Mouse (Mus musculus): ENCODE results near the gene Cldn7.
A peak's percentile ranks its signal among the peaks of the same experiment; 100 is the strongest.
"Not testable (repeated sequence)": the region's sequence is repeated elsewhere in the genome, so short reads cannot be mapped to it uniquely, and the experiment has no call there.

Gene Cldn7

DNA sequence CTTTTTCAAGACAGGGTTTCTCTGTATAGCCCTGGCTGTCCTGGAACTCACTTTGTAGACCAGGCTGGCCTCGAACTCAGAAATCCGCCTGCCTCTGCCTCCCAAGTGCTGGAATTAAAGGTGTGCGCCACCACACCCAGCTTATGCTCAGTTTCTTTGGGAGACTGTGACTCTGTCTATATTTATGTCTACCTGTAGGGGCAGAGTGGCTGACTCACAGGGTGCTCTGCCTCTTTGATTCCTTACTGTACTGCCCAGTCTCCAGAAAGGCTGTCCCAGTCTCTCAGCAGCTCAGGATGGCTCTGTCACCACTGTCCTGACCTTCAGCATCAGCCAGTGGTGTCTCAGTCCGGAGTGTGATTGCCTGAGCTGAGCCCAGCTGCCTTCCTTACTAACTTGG, 9.0 kb upstream of the Cldn7 start:
- DNase-seq (ENCODE audit: low spot score in 2 of 2): not testable (repeated sequence)

- DNase-seq (ENCODE audit: low spot score in 2 of 2): no peak
Measured at GRCm38 (mm10) chr11:69956218-69956617, 8.4 kb upstream of the Cldn7 start.

DNA sequence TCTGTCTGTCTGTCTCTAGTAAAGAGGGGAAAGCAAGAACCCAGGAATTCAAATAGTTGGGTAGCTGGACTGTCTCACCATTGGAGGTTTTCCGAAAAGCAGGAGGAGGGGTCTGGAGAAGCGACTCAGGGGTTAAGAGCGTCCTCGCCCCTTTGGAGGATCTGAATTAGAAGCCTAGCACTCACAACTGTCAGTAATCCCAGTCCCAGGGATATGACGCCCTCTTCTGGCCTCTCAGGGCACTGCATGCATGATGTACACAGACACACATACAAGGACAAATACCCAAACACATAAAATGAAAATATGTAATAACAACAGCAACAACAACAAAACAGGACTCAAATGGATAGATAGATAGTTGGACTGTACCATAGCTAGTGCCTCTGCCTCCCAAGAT, 4.0 kb upstream of the Cldn7 start:
- DNase-seq (ENCODE audit: low spot score in 2 of 2): no peak

DNA sequence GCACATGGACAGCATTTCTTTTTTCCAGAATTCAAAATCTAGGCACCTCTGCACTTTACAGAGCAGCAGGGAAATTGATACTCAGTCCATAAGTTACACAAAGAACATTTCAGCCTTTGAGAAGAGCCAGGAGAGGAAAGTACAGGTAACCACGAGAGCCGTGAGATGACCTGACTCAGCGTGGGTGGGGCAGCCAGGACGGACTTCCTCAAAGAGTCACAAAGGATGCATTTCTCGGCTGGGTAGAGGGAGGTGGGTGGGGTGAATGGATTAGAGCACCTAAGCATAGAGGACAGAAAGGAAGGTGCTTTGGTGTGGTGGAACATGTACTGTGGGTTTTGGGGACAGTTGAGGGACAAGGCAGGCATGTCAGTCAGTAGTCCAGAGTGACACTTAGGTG, 2.7 kb upstream of the Cldn7 start:
- no peak for DNase-seq (ENCODE audit: low spot score in 2 of 2)

DNA sequence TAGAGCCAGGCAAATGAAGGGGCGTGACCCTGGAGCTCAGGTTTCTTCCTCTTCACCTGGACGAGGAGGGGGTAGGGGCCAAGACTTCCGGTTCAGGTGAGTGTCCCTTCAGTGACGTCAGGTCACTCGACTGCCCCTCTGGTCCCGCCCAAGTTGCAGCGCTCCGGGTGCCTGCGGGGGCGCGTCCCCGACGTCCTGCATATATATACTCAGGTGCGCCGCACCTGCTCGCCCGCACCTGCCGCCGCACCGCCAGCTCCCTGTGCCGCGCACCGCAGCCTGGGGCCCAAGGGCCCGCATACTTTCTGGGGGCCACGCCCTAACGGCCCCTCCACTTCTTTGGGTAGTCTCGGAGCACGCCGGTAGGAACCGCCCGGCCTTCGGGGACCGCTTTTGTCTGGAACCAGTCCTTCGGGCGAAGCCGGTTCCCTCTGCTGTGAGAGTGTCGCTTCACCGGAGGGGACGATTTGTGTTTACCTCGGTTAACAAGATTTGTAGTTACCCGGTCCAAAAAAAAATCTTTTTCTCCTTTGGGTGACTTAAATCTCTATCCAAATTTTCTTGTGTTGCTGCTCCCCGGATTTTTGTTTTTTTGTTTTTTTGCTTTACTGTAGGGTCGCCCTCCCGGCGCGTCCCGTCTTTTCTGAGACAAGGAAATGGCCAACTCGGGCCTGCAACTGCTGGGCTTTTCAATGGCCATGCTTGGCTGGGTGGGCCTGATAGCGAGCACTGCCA, 859 bp downstream of the Cldn7 start:
- DNase-seq (ENCODE audit: low spot score in 2 of 2): no peak

- no peak for DNase-seq (ENCODE audit: low spot score in 2 of 2)
Measured at GRCm38 (mm10) chr11:69966006-69966859, 1.7 kb downstream of the Cldn7 start.

GRCm38 (mm10) chr11:69966860-69967517, 2.4 kb downstream of the Cldn7 start:
- DNase-seq (ENCODE audit: low spot score in 2 of 2): no peak

DNA sequence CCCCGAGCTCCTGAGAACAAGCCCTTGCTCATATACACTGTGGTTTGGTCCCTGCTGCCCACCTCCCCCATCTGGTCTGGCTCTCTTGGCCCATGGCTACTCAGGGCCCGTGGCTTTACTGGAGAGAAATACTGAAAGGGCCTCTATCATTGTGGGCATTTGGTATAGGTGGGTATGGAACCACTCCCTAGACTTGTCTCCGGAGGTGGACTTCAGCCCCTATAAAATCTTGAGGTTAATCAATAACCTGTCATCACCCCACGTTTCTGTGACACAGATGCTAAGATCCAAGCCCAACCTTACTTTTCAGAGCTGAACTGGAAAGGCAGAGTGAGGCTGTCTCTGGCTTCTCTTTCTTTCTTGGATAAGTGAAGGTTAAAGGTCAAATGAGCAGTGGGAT, 4.2 kb downstream of the Cldn7 start:
- no peak for DNase-seq (ENCODE audit: low spot score in 2 of 2)

DNA sequence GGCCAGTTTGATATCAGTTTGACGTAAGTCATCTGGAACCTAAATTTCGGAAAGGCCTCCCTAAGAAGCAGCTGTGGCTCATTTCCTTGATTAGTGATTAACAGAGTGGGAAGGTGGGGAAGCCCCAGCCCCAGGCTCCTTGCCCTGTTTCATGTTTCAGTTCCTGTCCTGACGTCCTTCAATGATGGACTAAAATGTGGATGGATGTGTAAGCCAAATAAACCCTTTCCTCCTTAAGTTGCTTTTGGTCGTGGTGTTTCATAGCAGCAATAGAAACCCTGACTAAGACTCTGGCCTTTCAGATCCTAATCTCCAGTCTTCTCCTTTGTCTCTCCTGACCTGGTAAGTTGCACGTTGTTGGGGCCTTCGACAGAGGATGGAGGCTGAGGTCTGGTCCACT, 5.6 kb downstream of the Cldn7 start:
- DNase-seq (ENCODE audit: low spot score in 2 of 2): no peak

DNA sequence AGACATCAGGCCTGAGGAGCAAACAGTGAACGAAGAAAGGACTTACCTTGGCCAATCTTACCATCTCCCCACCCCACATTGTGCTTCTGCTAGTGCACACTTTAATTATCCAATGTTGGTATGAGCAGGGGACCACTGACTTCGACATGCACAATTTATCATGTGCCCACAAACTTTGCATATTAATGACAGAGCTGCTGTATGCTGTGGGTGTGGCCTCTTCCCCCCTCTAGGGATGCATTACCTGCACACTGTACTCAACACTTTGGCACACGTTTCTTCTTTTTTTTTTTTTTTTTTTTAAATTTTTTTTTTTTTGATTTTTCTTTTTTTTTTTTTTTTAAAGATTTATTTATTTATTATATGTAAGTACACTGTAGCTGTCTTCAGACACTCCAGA, 6.2 kb downstream of the Cldn7 start:
- no peak for DNase-seq (ENCODE audit: low spot score in 2 of 2)

DNA sequence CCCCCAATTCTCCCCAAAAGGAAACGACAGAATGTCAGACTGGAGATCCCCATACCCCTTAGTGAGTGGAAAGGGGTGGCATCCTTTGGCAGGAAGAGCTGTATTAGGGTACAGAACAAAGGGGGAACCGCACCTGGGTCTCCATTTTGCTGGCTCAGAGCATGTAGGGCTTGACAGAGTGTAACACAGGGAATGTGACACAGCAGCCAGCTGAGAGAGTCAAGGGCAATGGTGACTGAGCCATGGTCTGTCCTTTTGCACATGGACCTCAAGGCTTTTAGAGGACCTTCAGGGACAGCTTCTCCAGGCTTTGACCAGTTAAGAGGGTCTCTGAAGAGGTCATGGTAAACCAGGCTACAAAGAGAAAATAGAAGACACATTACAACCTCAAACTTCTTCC, 10.3 kb downstream of the Cldn7 start:
- DNase-seq (ENCODE audit: low spot score in 2 of 2): no peak

DNA sequence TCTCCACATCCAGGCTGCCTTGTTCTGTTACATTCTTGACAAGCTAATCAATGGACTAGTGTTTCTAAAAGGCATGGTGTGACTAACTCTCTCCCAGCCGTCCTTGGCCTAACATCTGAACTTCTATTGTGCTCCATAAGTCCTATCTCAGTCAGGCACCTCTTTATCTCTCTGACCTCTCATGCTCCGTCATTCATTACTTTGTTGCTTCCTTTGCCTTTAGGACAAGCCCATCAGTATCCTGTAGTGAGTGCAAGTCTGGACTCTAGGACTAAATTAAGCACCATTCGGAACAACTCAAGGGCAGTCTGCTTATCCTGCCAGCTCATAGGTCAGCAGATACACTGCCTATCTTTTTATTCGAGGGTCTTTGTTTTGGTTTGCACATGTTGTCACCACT, 11.7 kb downstream of the Cldn7 start:
- no peak for DNase-seq (ENCODE audit: low spot score in 2 of 2)

DNA sequence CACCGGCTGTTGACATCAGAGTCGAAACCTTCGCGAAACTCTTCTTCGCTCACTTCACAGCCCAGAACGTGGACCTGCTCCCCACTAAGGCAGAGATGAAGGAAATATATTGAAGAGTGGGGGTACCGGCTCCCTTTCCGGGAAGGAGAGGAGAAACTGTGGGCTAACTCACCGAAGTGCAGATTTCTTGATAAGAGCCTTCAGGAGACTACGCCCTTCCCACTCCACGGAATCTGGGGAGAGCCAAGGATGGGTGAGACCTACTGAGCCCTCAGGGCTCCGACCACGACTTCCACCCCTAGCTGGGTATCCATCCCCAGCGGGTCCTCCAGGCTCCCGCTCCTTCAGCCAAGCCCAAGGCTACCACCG, 15.2 kb downstream of the Cldn7 start:
- DNase-seq (ENCODE audit: low spot score in 2 of 2): no peak

DNA sequence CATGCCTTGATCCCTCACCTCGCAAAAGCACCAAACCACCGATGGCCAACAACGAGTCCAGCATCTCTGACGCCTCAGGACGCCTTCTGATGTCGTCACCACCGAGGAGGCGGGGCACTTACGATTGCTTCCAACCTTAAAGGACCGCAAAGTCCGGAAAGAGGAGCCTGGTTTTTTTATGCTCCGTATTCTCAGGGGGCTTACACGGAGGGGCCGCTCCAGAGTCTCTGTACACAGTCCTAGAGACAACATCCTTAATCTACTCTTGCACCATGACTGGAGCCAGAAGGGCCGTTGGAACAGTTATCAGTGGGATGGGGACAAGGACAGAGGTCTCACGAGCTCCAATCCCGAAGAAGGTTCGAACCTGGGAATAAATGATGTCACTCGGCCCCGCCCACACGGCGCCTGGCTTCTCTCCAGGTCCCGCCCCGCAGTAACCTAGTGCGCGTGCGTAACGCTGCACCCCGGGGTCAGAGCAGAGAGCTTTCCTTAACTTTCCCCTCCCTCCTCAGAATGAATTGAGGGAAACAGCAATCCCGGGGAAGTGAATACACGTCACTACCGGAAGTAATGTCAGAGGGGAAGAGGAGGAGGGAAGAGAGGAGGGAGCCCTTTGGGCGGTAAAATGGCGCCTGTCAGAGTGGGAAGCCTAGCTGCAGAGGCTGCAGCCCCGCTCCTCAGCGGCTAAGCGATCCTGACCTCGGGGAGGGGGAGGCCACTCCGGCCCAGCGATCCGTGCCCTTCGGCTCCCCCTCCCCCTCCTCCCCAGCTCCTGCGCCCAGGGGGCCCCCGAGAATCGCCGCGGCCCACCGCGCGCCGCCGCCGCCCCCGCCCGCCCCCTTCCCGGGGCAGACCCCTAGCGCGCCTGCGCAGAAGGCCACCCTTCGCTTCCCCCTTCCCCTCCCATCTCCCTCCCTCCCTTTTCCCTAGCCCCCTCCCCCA, 15.9 kb downstream of the Cldn7 start:
- peak; percentile 98 for DNase-seq (ENCODE audit: low spot score in 2 of 2)

DNA sequence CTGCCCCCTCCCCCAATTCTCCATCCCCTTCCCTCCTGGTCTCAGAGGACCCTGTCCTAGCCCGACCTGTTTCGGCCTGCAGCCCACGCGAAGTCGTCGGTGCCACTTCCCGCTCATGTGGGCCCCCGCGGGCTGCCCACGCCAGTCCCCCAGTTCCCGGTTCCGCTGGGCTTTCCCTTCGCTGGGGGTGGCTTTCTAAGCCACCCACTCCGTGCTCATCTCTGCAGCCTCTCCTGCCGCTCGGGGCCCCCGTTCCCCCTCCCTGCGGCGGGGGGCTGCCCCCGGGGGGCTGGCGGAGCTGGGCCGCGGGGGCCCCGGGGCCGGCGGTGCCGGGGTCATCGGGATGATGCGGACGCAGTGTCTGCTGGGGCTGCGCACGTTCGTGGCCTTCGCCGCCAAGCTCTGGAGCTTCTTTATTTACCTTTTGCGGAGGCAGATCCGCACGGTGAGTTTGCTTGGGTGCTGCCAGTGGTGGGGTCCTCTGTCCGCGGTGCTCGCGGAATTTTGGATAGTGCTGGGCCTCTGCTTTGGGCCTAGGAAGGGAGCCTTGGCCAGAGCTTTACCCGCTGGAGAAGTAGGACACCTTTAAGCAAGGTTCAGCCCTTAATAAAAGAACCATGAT, 16.7 kb downstream of the Cldn7 start, which contains the start of gene Ctdnep1:
Gene Ctdnep1, plus strand, starts transcription at position 16 of the 622 bp plus-strand sequence.
- DNase-seq (ENCODE audit: low spot score in 2 of 2): no peak

- DNase-seq (ENCODE audit: low spot score in 2 of 2): no peak
Measured at GRCm38 (mm10) chr11:69982225-69982624, 17.6 kb downstream of the Cldn7 start, which contains the start of gene Elp5. Gene Elp5, minus strand, starts transcription at chr11:69982517.

- DNase-seq (ENCODE audit: low spot score in 2 of 2): no peak
Measured at GRCm38 (mm10) chr11:69982877-69983276, 18.3 kb downstream of the Cldn7 start.

GRCm38 (mm10) chr11:69983377-69983776, 18.8 kb downstream of the Cldn7 start:
- DNase-seq (ENCODE audit: low spot score in 2 of 2): no peak

DNA sequence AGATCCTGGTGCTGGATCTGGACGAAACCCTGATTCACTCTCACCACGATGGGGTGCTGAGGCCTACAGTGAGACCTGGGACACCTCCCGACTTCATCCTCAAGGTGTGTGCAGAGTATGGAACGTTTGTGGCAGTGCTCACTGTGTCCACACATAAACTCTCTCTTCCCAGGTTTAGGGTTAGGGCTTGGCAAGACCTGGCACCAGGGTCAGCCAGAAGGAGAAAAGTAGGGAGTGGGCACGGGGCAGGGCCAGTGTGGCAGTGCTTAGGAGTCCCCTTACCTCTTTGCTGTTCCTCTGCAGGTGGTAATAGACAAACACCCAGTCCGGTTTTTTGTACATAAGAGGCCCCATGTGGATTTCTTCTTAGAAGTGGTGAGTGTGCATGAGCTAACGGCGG, 19.9 kb downstream of the Cldn7 start:
- DNase-seq (ENCODE audit: low spot score in 2 of 2): no peak

DNA sequence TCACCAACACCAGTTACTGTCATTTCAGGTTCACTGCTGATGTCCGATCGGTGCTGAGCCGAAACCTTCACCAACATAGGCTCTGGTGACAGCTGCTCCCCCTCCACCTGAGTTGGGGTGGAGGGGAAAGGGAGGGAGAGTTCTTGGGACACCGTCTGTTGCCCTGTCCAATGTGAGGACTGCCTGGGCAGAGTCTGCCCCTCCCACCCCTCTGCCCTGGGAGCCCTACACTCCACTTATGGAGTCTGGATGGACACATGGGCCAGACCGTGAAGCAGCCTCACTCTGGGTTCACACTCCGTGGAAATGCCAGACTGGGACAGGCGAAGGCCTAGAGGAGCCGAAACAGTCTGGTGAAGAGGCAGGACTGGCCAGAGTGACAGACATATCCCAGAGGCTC, 25.4 kb downstream of the Cldn7 start:
- no peak for DNase-seq (ENCODE audit: low spot score in 2 of 2)

All from frontal cortex, postnatal 10 days (tissue).